Mouse (Mus musculus) hindbrain, embryonic 14.5 days (tissue): ENCODE results near the gene Tiparp. TPM values are rescaled to one million over a fixed set of nuclear protein-coding genes. Genes with fewer than 3 reads are reported as not detected.

Experiments used
- ATAC-seq: fragments of 200-750 bp; cut with Nextera tagmentation; 2 replicates; pipeline ENCODE4 v1.8.0; 2017; ENCODE audit warnings: moderate number of reproducible peaks, mild to moderate bottlenecking, moderate TSS enrichment, moderate library complexity; ENCODE audit not compliant: low FRiP score
- DNase-seq: peaks from one replicate; pipeline ENCODE4 v3.0.0-alpha.2; 2015; ENCODE audit warnings: low spot score
- H3K27ac ChIP-seq: fragments of 300-500 bp; sonication (generic); 2 replicates; pipeline ENCODE4 v1.5.1; 2014; ENCODE audit warnings: mild to moderate bottlenecking, moderate library complexity
- H3K27me3 ChIP-seq: fragments of 300-500 bp; sonication (generic); 2 replicates; pipeline ENCODE4 v1.6.1; 2014; ENCODE audit warnings: mild to moderate bottlenecking, low read length, mixed read lengths; ENCODE audit not compliant: control insufficient read depth, insufficient read depth
- H3K36me3 ChIP-seq: fragments of 300-500 bp; sonication (generic); replicated peaks from 2 replicates; pipeline ENCODE4 v1.6.1; 2014; ENCODE audit not compliant: control insufficient read depth, insufficient read depth
- H3K4me1 ChIP-seq: fragments of 300-500 bp; sonication (generic); replicated peaks from 2 replicates; pipeline ENCODE4 v1.6.1; 2014; ENCODE audit warnings: antibody characterized with exemption, low read length, mixed read lengths; ENCODE audit not compliant: control insufficient read depth, insufficient read depth
- H3K4me2 ChIP-seq: fragments of 300-500 bp; sonication (generic); replicated peaks from 2 replicates; pipeline ENCODE4 v1.6.1; 2014; ENCODE audit warnings: mild to moderate bottlenecking, moderate library complexity
- H3K4me3 ChIP-seq: fragments of 300-500 bp; sonication (generic); replicated peaks from 2 replicates; pipeline ENCODE4 v1.5.1; 2014; ENCODE audit warnings: mild to moderate bottlenecking, low read length
- H3K9ac ChIP-seq: fragments of 300-500 bp; sonication (generic); 2 replicates; pipeline ENCODE4 v1.6.1; 2014
- H3K9me3 ChIP-seq: fragments of 300-500 bp; sonication (generic); 2 replicates; pipeline ENCODE4 v1.6.1; 2016; ENCODE audit warnings: low read length; ENCODE audit not compliant: control insufficient read depth
- WGBS: fragments of 180-500 bp; shearing (Covaris S2); extraction: QIAGEN DNeasy Blood & Tissue Kit; methylation state at CpG from one replicate; pipeline ENCODE4 v1.1.7; 2014; 5-methylcytosine and 5-hydroxymethylcytosine counted together
- polyA plus RNA-seq: library from polyadenylated mRNA; unstranded; fragments of >200 nt; fragmentation: Nextera tagmentation; extraction: Ambion mirVana; gene quantifications from 2 replicates; pipeline ENCODE4 v1.2.1, GENCODE M21; 2014

The Tiparp gene
- polyA plus RNA-seq, 1 experiment from 2014 or later: 30.8 TPM

DNA sequence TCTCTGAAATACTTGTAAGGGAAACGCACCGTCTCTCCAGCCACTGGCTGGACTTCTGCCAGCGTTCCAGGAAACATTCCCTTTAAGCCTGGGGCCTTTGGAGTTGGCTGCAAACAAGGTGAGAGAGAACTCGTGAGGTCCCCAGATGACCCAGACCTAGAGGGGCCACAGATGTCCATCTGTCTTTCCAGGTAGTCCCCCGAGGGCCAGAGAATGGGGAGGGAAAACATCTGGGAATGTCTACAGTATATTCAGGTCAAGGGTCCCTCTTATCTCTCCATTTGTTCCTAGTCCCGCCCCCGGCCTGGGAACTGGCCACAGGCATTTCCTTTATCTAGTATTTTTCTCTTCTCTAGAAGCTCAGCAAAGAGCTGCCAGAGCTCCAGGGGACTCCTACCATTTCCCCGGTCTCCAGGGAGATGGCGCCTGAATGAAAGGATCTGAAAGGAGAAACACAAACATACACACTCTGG, 33.9 kb upstream of the Tiparp start:
- H3K9ac ChIP-seq: no peak overlapping the region
- H3K27me3 ChIP-seq: no peaks in the 10 kb centered on the region
- no peaks in the 10 kb centered on the region for H3K4me1 ChIP-seq
- peak overlapping the region; percentile 21; the same call in 1 of the 2 replicates for H3K4me2 ChIP-seq
- no peak overlapping the region for H3K4me3 ChIP-seq
- H3K9me3 ChIP-seq: no peaks in the 10 kb centered on the region
- peak; percentile 24; the same call in 1 of the 2 replicates for ATAC-seq
- peak; percentile 56 for DNase-seq
- WGBS: 47% methylated on average over 9 of the region's 9 CpGs
- peak overlapping the region; percentile 63 for H3K27ac ChIP-seq
- H3K36me3 ChIP-seq: no peaks in the 10 kb centered on the region

- no peak overlapping the region for H3K4me2 ChIP-seq
- no peaks in the 10 kb centered on the region for H3K27me3 ChIP-seq
- WGBS: 80% methylated on average over 2 of the region's 2 CpGs
- H3K36me3 ChIP-seq: no peaks in the 10 kb centered on the region
- DNase-seq: no peak
- no peak overlapping the region for H3K4me3 ChIP-seq
- no peak overlapping the region for H3K27ac ChIP-seq
- H3K9me3 ChIP-seq: 0 out of 2 replicates have a peak, but pooled peaks cover 3% of the 10 kb centered on the region
- ATAC-seq: no peak
- no peak overlapping the region for H3K9ac ChIP-seq
- no peaks in the 10 kb centered on the region for H3K4me1 ChIP-seq
These were observed 20.4 kb upstream of the Tiparp start for GRCm38 (mm10) chr3:65507766-65508165.

- Histone ChIP-seq H3K4me2 (no peak overlapping the region), H3K4me1 (no peaks in the 10 kb centered on the region), H3K9me3 (no peaks in the 10 kb centered on the region), H3K27me3 (no peaks in the 10 kb centered on the region), H3K36me3 (no peaks in the 10 kb centered on the region), H3K9ac (no peak overlapping the region), H3K27ac (no peak overlapping the region), H3K4me3 (no peak overlapping the region)
- 88% methylated on average over 2 of the region's 2 CpGs for WGBS
- DNase-seq: no peak
- ATAC-seq: no peak
These were observed 17.6 kb upstream of the Tiparp start for GRCm38 (mm10) chr3:65510588-65510987.

GRCm38 (mm10) chr3:65515751-65516150, 12.5 kb upstream of the Tiparp start:
- H3K36me3 ChIP-seq: no peaks in the 10 kb centered on the region
- ATAC-seq (no peak), DNase-seq (no peak)
- no peak overlapping the region for H3K9ac ChIP-seq
- no peaks in the 10 kb centered on the region for H3K27me3 ChIP-seq
- WGBS: 91% methylated on average over 2 of the region's 2 CpGs
- no peak overlapping the region for H3K27ac ChIP-seq
- peaks cover 9% of the 10 kb centered on the region; the same call in 1 of the 2 replicates for H3K4me1 ChIP-seq
- no peaks in the 10 kb centered on the region for H3K9me3 ChIP-seq
- no peak overlapping the region for H3K4me3 ChIP-seq
- no peak overlapping the region for H3K4me2 ChIP-seq

DNA sequence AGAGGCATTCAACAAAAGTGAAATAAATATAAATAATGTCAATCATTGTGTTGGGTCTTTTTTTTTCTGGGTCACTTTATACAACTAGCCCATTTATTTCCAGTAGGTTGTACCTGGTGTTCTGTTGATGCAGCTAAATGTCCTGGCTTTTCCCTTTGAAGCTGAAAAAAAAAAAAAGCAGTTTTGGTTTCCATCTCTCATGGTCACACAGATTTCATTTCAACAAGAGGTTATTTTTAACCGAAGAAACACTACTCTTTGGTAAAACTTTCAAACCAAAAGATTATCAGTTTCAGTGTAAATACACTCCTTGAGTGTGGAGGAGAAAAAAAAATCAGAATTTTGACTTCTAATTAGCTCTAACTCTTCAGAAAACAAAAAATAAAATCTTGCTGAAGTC, 11.7 kb upstream of the Tiparp start:
- Histone ChIP-seq H3K4me2 (no peak overlapping the region), H3K36me3 (no peaks in the 10 kb centered on the region), H3K4me1 (peaks cover 9% of the 10 kb centered on the region; the same call in 1 of the 2 replicates), H3K4me3 (no peak overlapping the region), H3K9ac (no peak overlapping the region), H3K27me3 (no peaks in the 10 kb centered on the region), H3K9me3 (no peaks in the 10 kb centered on the region), H3K27ac (no peak overlapping the region)
- WGBS: 91% methylated on average over 1 of the region's 1 CpGs
- DNase-seq: no peak
- no peak for ATAC-seq

DNA sequence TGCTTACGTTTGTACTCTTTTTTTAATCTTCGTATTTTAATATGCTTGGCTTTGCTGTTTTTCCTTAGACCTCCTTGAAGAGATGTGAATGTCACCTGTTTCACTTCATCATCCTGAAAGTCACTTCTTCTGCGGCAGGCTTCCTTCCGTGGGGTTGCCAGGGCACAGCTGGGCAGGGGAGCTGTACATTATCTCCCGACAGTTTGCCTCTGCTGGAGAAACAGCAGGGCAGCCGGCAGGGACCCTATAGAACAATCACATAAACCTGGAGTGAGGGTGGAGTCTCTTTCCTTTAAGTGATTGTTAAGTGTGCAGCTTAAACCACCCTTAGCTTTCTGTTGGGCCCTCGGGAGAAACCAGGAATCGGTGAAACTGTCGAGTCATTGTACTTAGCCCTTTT, 11.1 kb upstream of the Tiparp start:
- Histone ChIP-seq H3K4me3 (no peak overlapping the region), H3K4me2 (no peak overlapping the region), H3K36me3 (no peaks in the 10 kb centered on the region), H3K4me1 (peaks cover 9% of the 10 kb centered on the region; the same call in 1 of the 2 replicates), H3K27ac (no peak overlapping the region), H3K27me3 (no peaks in the 10 kb centered on the region), H3K9me3 (no peaks in the 10 kb centered on the region), H3K9ac (no peak overlapping the region)
- 26% methylated on average over 9 of the region's 9 CpGs for WGBS
- no peak for ATAC-seq
- no peak for DNase-seq

GRCm38 (mm10) chr3:65517747-65518527, 10.3 kb upstream of the Tiparp start:
- Histone ChIP-seq H3K4me2 (no peak overlapping the region; the same call in 1 of the 2 replicates), H3K9me3 (no peaks in the 10 kb centered on the region), H3K4me3 (no peak overlapping the region), H3K36me3 (no peaks in the 10 kb centered on the region), H3K4me1 (peaks cover 9% of the 10 kb centered on the region; the same call in 1 of the 2 replicates), H3K9ac (no peak overlapping the region), H3K27me3 (no peaks in the 10 kb centered on the region), H3K27ac (no peak overlapping the region)
- DNase-seq (no peak), ATAC-seq (no peak)
- WGBS: 53% methylated on average over 13 of the region's 13 CpGs

GRCm38 (mm10) chr3:65521391-65521790, 6.8 kb upstream of the Tiparp start:
- Histone ChIP-seq H3K9me3 (no peaks in the 10 kb centered on the region), H3K4me1 (peaks cover 9% of the 10 kb centered on the region; the same call in 1 of the 2 replicates), H3K4me2 (no peak overlapping the region), H3K4me3 (no peak overlapping the region), H3K27ac (no peak overlapping the region), H3K27me3 (no peaks in the 10 kb centered on the region), H3K9ac (no peak overlapping the region), H3K36me3 (no peaks in the 10 kb centered on the region)
- no peak for DNase-seq
- no peak for ATAC-seq
- WGBS: 84% methylated on average over 1 of the region's 1 CpGs

- Histone ChIP-seq H3K4me1 (no peaks in the 10 kb centered on the region), H3K27me3 (no peaks in the 10 kb centered on the region), H3K36me3 (no peaks in the 10 kb centered on the region), H3K27ac (no peak overlapping the region), H3K4me2 (no peak overlapping the region), H3K9me3 (no peaks in the 10 kb centered on the region), H3K9ac (no peak overlapping the region), H3K4me3 (no peak overlapping the region)
- ATAC-seq: no peak
- DNase-seq: no peak
- WGBS: 45% methylated on average over 8 of the region's 8 CpGs
These were observed 4.8 kb upstream of the Tiparp start for GRCm38 (mm10) chr3:65523397-65523796.
